Mouse (Mus musculus) T-cell, adult 66 days (primary cell): ENCODE measurements around the gene Snx8. TPM values are rescaled to one million over a fixed set of nuclear protein-coding genes. Genes with fewer than 3 reads are reported as not detected.

ENCODE experiments used
- total RNA-seq, 2 experiments: library from RNA; stranded (reverse); gene quantifications; 3 replicates in 1 of 2; 4 replicates in 1 of 2; pipeline ENCODE4 v1.2.4; 2023

Gene Snx8
- 1 to 10 TPM; 5.4 to 7.1 TPM for total RNA-seq

DNA sequence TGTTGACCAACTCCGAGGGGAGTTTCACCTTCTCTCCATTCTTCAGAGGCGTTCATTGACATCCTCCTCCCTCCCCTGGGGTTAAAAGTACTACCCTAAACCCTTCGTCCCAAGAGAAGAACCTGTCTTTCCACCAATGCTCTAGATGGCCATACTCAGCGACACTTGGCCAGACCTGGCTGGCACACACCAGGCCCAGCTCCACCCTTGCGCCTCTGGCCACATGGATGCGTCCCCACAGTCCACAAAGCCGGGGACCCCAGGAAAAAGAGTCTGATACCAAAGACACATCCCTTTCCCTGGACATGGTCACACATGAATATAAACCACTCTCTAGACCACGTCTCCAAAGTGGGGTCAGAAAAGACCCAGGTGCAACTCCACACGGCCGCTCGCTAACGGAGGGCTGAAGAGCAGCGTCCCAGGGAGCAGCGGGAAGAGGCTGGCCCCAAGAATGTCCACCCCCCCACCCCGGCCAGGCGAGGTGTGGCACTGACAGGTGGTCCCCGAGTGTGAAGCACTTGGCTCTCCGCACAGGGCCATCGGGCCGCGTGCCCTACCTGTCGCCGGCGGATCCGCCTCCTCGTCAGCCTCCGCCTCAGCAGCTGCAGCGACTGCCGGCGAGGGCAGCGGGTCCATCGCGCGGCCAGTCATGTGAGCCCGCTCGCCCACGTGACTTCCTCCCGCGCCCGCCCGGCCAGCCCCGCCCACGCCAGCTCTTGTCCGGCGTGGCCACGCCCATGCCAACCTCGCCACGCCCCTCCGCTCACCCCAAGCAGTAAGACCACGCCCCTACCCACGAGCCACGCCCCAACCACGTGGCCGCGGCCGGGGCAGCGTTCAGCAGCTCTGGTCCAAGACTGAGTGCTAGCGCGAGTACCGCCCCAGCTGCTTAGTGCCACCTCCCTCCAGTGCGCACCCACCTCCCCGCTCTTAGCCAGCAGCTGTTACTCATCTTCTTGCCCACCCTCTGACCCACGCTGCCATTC, at the start of gene Snx8:
Snx8 (minus strand) TSS at position 675 of the 989 bp plus-strand sequence.

GRCm38 (mm10) chr5:140418489-140419441, 29.7 kb upstream of the Snx8 start, which contains the start of gene Eif3b:
TSS of gene Eif3b (plus strand) at chr5:140419328.

GRCm38 (mm10) chr5:140331615-140332512, 57.2 kb downstream of the Snx8 start, which contains the start of gene Mrm2:
TSS of gene Mrm2 (minus strand) at chr5:140331898.

DNA sequence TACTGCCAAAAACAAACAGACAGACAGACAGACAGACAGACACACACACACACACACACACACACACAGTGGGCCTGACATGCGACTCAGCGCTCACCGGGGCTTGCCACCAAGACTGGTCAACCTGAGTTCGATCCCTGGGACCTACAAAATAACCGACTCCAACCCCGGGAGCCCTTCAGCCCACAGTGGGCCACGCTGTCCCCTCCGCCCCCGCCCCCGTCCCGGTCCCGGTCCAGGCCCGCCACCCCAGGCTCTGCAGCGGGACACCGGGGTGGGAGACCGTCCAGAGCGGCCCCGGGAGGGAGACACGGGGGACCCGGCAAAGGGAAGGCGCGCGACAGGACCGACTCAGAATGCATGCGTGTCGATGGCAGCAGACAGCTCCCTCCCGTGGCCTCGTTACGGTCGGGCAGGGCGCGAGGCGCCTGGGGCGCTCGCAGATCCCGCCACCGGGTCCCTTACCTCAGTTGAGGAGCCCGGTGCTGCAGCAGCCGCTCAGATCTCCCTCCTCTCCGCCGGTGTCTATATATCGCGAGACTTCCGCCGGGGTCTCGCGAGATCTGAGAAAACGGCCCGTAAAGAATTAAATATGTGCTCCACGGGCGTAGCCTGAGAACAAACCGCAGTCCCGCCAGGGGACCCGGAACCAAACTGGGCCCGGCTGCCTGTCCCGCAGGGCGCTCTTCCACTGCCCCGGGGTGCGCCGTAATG, 67.9 kb downstream of the Snx8 start, which contains the start of the genes Mad1l1 and Nudt1:
Mad1l1 (minus strand) TSS at position 511 of the 714 bp plus-strand sequence.
Nudt1 (plus strand) TSS at position 615 of the 714 bp plus-strand sequence.

Other genes starting within 250 kb of the Snx8 start
- gene Mad1l1, start 67.7 kb downstream of the Snx8 start, total RNA-seq: 10 to 100 TPM; 31.2 to 41.5 TPM
- gene Nudt1, start 67.6 kb downstream of the Snx8 start, total RNA-seq: 10 to 100 TPM in 1 of 2 experiments, 1 to 10 TPM in 1; 9.2 to 10.3 TPM
- 1 to 10 TPM; 5.0 to 6.0 TPM for gene Mrm2, start 57.4 kb downstream of the Snx8 start, total RNA-seq
- gene Eif3b, start 30.1 kb upstream of the Snx8 start, total RNA-seq: 100 to 1,000 TPM; 129 to 131 TPM
- gene Gm4869, start 56.4 kb upstream of the Snx8 start, total RNA-seq: not detected
- gene Chst12, start 116.3 kb upstream of the Snx8 start, total RNA-seq: 10 to 100 TPM; 14.2 to 14.7 TPM
- gene Grifin, start 175.8 kb upstream of the Snx8 start, total RNA-seq: 1 to 10 TPM; 1.7 TPM
- gene Lfng, start 218.1 kb upstream of the Snx8 start, total RNA-seq: 100 to 1,000 TPM; 202 to 249 TPM